Mouse (Mus musculus) cortical plate, adult 2 months (tissue): ENCODE results near the gene Letmd1. TPM values are rescaled to one million over a fixed set of nuclear protein-coding genes. Genes with fewer than 3 reads are reported as not detected.
A peak's percentile ranks its signal among the peaks of the same experiment; 100 is the strongest.
"Not testable (repeated sequence)": the region's sequence is repeated elsewhere in the genome, so short reads cannot be mapped to it uniquely, and the experiment has no call there.

Source experiments
- H3K27ac ChIP-seq: fragments of 200-500 bp; 2 replicates; pipeline ENCODE4 v1.5.1; 2012; ENCODE audit warnings: low read length, control low read depth, inconsistent platforms; ENCODE audit not compliant: insufficient read depth
- H3K4me1 ChIP-seq: fragments of 200-500 bp; 2 replicates; pipeline ENCODE4 v1.6.1; 2011; ENCODE audit warnings: low read length; ENCODE audit not compliant: control insufficient read depth, insufficient read depth
- H3K4me3 ChIP-seq: fragments of 200-500 bp; 2 replicates; pipeline ENCODE4 v1.5.1; 2011; ENCODE audit warnings: mild to moderate bottlenecking, low read length, control low read depth; ENCODE audit not compliant: insufficient read depth
- CTCF ChIP-seq: fragments of 200-500 bp; IDR thresholded peaks from 2 replicates; pipeline ENCODE4 v1.5.1; 2011; ENCODE audit warnings: mild to moderate bottlenecking, control low read depth, low read length; ENCODE audit not compliant: insufficient read depth; ENCODE audit errors: extremely low read depth
- POLR2A ChIP-seq: fragments of 200-500 bp; IDR thresholded peaks from 2 replicates; pipeline ENCODE4 v1.6.1; 2011; ENCODE audit warnings: mild to moderate bottlenecking, low read length, control low read depth; ENCODE audit not compliant: insufficient read depth; ENCODE audit errors: extremely low read depth
- polyA plus RNA-seq: library from polyadenylated mRNA; depleted of rRNA; stranded (reverse); fragments of >200 nt; gene quantifications from 2 replicates; pipeline ENCODE4 v1.2.3, GENCODE M21; 2012

Letmd1 gene
- polyA plus RNA-seq, 1 experiment = 97.9 TPM

DNA sequence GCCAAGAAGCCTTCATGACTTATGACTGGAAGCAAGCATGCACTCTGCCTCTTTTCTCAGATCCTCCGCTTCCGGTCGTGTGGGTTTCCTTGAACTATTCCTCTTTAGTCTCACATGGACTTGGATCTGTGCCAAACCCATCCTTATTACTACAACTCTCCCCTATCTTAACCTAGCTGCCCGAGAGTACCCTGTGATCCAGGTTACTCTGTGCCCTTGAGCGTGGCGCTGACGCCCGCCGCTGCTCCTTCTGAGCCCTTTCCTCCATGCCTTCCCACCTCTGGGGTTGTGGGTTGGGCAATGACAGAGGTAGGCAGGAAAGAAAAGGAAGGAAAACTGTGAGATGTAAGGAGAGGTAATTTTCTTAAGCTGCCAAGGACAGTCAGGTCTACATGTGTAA is 23.1 kb downstream of the Letmd1 start:
- H3K27ac ChIP-seq = no peak overlapping the region
- H3K4me3 ChIP-seq = no peak overlapping the region; the same call in 1 of the 2 replicates
- H3K4me1 ChIP-seq = peaks cover 17% of the 10 kb centered on the region
- TF ChIP-seq POLR2A (no peak), CTCF (no peak)

DNA sequence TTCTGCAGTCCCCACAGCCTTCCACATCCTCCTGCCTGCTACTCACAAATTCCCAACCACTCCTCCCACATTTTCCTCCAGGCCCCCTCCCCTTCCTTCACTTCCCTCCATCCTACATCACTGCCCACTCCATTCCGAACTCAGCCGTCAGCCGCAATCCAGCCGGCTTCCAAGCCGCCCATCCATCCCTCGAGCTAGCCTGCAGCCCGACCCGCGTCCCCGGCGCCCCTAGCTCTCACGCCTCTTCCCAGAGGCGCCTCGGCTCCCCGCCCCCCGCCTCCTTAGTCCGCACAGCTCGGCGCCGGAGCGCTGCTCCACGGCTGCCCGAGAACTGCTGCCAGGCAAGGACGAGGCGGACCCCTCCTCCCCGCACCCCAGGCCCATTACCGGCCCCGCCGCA is 25.8 kb downstream of the Letmd1 start:
- Histone ChIP-seq H3K27ac (peak overlapping the region; percentile 66), H3K4me3 (peak overlapping the region; percentile 62), H3K4me1 (peaks cover 11% of the 10 kb centered on the region)
- no peak for TF ChIP-seq POLR2A

DNA sequence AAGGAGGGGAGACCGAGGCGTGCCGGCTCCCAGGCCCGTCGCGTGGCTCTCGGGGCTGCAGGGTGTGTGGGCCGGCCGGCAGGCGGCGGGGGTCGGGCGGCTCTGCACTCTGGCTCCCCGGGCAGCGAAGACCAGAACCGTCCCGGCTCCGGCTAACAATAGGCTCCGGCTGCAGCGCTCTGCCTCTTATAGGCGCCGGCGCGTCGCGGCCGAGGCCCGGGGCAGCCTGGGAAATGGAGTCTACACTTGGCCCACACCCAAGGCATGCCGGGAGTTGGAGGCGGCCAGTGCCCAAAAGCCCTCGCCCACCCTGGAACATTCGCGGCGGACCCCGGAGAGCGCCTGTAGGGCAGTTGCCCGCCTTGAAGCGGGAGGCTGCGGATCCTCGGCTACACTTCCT is 26.3 kb downstream of the Letmd1 start, which contains the start of gene Csrnp2:
Csrnp2 (minus strand) TSS at position 387 of the 400 bp plus-strand sequence.
- peak within 1 kb of the TSS; percentile 62 for H3K4me3 ChIP-seq
- TF ChIP-seq POLR2A = peak; percentile 98
- TF ChIP-seq CTCF = no peak
- peak within 1 kb of the TSS; percentile 77 for H3K27ac ChIP-seq
- peaks cover 8% of the 10 kb centered on the region for H3K4me1 ChIP-seq

DNA sequence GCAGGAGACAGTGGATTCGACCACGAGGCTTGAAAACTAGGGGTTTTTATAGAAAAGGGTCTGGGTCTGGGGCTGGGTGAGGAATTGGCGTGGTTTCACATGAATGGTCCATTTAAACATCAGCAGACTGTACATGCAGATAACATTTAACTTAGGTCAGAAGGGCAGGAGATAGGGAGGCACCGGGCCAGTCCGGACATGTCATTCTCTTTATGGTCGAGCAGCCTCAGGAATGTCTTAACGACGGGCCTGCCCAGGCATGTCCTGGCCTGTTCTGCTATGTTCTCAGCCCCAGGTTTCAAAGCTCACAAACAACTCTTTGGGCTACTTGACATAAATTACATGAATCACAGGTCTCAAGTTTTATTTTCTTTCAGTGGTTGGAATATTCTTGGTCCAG is 30.7 kb downstream of the Letmd1 start:
- not testable (repeated sequence) for H3K27ac ChIP-seq, H3K4me3 ChIP-seq, H3K4me1 ChIP-seq

DNA sequence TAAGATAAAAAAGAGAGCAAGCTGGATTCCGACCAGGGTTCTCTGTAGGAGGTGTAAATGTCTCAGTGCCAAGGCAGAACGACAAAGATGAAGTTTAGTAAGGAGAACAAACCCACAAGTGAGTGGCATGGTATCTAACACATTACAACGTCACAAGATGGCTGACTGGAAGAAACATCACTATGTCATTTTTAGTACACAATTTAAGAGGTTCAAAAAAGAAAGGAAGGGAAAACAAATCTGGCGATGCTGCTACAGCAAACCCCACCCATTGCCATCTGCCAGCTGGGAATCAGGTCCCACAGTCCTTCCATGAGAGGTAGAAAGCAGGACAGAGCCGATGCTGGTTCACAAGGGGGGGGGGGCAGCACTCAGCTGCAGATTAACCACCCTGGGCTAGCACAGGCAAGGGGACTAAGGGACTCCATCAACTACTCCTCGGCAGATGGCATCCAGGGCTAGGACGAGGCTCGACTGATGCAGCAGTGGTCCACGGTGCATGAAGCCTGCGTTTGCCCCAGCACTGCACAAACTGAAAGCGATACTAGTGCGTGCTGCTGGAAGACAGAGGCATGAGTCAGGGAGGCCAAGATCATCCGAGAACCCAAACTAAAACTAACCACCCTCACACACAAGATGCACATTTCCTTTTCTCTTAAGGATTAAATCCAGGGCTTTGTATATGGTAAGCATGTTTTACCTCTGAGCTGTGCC is 39.8 kb downstream of the Letmd1 start:
- Histone ChIP-seq H3K27ac (no peak overlapping the region), H3K4me3 (no peak overlapping the region), H3K4me1 (no peaks in the 10 kb centered on the region)
- TF ChIP-seq CTCF (no peak), POLR2A (no peak)

DNA sequence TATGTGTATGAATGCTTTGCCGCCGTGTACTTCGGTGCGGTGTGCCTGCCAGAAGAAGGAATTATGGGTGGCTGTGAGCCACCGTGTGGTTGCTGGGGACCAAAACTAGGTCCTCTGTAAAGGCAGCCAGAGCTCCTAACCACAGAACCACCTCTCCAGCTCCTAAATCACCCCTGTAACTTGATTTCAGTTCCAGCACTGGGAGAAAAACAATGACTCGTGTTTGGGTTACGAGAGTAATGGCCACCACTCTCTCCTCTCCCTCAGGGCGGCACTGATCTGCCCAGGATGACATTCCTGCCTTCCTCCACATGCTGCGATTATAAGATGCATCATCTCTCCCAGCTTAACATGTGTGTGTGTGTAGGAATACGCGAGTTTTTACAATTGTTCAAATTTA is 41.2 kb downstream of the Letmd1 start:
- TF ChIP-seq POLR2A (no peak), CTCF (no peak)
- H3K4me3 ChIP-seq = no peak overlapping the region
- H3K4me1 ChIP-seq = no peaks in the 10 kb centered on the region
- no peak overlapping the region for H3K27ac ChIP-seq

DNA sequence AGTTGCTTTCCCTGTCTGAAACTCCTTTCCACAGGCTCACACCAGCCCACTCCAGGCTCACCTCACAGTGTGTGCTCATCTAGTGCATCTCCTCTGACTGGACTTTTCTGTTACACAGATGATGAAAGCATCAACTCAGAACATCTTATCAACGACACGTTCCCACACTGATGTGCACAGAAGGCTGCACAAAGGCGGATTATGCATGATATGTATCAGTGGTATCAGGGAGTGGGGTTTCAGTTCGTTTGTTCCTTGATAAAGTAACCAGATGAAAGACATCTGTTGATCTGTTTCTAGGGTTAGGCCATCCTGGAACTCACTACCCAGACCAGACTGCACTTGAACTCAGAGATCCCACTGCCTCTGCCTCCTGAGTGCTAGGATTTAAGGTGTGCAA is 44.6 kb downstream of the Letmd1 start:
- H3K4me1 ChIP-seq = no peaks in the 10 kb centered on the region
- no peak overlapping the region for H3K4me3 ChIP-seq
- H3K27ac ChIP-seq = no peak overlapping the region
- TF ChIP-seq POLR2A = no peak
- TF ChIP-seq CTCF = no peak

DNA sequence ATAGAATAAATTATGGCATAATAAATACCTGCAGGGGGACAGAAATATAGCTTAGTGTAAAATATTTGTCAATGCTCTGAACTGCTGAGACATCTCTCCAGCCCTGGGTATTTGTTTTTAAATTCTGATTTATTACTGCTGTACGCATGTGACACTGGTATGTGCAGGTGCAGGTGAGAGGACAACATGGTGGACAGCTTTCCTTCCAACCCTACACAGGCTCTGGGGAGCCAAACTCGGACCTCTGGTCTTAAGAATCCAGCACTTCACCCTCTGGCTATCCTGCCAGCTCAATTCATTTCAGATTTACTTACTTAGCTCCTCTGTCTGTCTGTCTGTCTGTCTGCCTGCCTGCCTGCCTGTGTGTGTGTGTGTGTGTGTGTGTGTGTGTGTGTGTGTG is 46.3 kb downstream of the Letmd1 start:
- TF ChIP-seq CTCF (no peak), POLR2A (no peak)
- Histone ChIP-seq H3K4me3 (no peak overlapping the region), H3K4me1 (no peaks in the 10 kb centered on the region), H3K27ac (no peak overlapping the region)

DNA sequence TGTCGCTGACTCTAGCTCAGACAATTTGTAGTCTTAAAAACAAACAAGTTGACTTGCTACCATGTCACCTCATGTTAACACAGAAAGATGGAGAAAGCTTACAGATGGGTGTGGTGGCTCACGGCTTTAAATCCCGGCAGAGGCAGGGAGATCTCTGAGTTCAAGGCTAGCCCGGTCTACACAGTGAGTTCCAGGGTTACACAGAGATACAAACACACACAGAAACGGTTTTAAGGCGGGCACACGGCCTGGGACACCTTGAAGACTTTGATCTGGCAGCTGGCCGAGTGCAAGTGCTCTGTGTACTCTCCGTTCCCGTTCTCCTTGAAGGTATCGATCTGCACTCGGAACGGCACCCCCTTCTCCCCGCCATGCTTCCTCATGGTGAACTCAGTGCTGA is 51.5 kb downstream of the Letmd1 start:
- Histone ChIP-seq H3K4me3 (no peak overlapping the region), H3K27ac (no peak overlapping the region), H3K4me1 (no peaks in the 10 kb centered on the region)
- no peak for TF ChIP-seq CTCF
- TF ChIP-seq POLR2A = no peak

DNA sequence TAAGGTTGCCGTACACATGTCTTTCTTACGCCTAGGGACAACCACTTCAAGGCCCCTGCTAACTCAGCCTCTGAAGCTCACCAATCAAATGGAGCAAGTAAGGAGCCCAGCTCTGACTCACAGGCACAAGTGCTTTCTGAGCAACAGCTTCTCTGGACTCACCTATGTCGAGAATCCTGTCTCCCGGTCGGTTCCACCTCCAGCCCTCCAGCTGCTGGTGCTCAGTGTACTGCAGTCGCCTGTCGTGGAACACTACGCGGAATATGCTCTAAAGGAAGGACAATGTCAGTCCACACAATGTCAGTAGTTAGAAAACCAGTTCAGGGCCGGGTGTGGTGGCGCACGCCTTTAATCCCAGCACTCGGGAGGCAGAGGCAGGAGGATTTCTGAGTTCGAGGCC is 56.6 kb downstream of the Letmd1 start:
- Histone ChIP-seq H3K27ac (no peak overlapping the region), H3K4me3 (no peak overlapping the region), H3K4me1 (no peaks in the 10 kb centered on the region)
- TF ChIP-seq POLR2A = no peak
- TF ChIP-seq CTCF = no peak
